Mouse (Mus musculus): ENCODE measurements around the gene Serp2.

DNA sequence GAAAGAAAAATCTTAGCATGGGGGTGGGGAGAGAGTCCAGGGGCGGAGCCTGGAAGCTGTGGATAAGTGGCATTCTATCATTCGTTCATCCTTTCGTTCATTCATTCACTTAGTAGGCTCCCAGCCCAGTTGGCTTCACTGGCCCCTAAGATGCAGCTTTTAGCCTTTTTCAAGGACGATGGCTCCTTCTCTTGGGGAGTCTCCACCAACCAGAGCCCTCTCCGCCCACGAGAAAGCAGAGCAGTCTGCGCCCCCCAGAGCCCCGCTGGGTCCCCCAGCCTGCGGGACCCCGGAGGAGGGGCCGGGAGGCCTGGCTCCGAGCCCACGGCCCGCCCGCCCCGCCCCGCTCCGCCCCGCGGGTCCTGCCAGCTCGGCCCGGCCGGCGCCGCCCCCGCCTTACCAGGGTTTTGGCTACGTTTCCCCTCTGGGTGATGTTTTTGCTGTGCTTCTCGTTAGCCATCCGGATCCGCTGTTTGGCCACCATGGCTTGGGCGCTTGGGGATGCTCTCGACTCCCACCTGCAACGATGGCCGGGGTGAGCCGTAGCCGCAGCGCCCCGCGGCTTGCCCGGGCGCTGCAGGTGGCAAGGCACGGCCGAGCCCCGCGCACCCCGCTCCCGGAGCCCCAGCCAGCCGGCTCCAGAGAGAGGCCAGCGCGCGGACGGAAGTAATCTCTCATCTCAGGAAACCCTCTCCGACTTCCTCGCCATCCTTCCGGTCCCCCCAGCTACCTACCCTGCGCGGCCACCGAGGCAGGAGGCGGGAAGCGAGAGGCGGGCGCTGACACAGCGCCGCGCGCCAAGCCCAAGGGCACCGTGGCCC, 448 bp downstream of the Serp2 start:
- TF ChIP-seq CTCF (IDR thresholded peaks at IDR 0.05) (no peak; the same call in 1 of the 2 replicates), EP300 (IDR thresholded peaks at IDR 0.05) (no peak)
